Mouse (Mus musculus) T-helper 17 cell (primary cell): ENCODE measurements around the gene 1600002K03Rik.
"Not testable (repeated sequence)": the region's sequence is repeated elsewhere in the genome, so short reads cannot be mapped to it uniquely, and the experiment has no call there.

ENCODE experiments used
- in situ Hi-C, 2 experiments: fragments of 300-600 bp; cut with MboI, MseI; formaldehyde crosslinking; loops; 1 replicate in 1 of 2; 2 replicates in 1 of 2; pipeline ENCODE4 v1.15.1; 2025; ENCODE audit warnings: high pct_unique_total_duplicates in 2 of 2

The 1600002K03Rik gene

DNA sequence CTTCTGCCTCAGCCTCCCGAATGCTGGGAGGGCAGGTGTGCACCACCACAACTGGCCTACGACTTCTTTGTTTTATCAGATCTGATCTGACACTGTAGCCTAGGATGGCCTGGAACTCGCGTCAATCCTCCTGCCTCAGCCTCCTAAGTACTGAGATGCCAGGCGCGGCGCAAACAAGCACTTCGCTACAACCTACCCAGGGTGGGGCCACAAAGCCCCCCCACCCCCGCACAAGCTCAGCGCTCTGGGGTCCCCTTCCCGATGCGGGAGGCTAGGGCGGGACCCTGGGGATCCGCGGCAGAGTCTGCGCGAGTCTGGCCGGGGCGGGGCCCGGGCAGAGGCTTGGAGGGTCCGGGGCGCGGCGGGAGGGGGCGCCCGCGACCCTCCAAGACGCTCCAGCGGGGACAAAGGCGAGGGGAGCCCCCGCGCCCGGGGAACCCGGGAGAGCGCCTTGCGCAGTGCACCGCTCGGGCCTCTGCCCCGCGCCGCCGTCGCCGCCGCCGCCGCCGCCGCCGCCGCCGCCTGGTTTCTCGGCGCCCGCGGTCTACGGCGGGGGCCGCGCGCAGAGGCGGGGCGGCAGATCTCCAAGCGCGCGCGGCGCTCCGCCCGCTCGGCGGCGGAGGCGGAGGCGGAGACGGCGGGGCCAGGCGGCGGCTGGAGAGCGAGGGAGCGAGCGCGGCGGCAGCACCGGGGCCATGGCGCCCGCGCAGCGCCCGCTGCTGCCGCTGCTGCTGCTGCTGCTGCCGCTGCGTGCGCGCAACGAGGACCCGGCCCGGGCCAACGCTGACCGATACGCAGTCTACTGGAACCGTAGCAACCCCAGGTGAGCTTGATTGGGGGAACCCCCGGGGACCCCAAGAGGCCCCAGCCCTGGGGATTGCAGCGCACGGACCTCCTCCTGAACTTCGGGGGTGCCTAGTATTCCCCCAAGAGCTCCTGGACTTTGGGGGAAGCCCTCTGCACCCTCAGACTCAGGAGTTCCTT is 6.6 kb downstream of the 1600002K03Rik start, which contains the start of gene Efna2:
Gene Efna2, plus strand, starts transcription at position 415 of the 984 bp plus-strand sequence.
- in situ Hi-C loops = loop anchor here (5.0 kb wide), 1 partner anchor 68 kb away; the partner anchor contains the start of gene Ndufs7 (in 2 of the 2)

DNA sequence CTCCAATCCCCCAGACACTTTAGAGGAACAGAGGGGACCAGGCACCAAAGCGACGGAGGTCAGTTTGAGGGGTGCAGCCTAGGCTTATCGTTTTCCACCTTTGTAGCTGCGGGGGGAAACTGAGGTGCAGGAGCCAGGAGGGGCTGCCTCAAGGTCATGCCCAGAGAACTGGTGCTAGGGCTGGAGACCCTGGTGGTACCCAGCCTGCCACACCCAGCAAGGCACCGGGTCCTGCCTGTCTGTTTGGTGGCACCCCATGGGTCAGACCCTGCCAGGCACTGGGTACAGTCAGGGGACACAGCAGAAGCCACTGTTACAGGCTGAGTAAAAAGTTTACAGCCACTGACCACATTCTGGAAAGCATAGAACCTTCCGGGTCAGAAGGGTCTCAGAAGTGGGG is 7.5 kb downstream of the 1600002K03Rik start:
- in situ Hi-C loops = no loop called here

DNA sequence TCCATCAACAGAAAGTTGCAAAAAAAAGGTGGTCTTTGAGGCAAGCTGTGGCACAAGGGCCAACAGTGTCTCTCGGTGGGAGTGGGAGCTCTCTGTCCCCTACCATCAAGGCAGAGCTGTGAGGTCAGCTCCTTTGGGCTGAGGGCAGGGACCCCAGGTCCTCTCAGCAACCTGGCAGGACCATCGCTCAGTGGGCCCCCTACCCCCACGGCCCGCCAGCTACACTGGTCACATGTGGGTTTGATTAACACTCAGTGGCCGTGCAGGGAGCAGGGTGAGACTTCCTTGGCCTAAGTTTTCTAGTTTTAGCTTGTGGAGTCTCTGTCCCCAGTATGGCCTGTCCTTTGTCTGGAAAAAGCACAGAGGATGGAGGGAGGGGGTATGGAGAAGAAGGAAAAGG is 8.1 kb downstream of the 1600002K03Rik start:
- in situ Hi-C loops = no loop called here

DNA sequence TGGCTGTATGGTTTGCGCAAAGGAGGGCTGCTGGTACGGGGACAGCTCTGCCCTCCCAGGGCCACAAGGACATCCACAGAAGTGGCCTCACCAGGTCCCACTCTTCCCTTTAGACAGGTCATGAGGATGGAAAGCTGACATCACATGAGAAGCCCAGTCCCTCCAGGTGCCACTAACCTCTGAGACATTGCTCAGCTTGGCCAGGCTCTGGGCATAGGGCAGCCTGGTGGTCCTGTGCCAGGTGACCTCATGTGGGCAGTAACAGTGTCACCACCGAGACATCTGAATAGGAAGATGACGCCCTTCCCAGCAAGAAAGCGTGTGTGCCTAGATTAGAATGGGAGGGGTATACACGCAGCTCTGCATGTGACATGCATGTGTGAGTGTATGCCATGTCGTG is 9.8 kb downstream of the 1600002K03Rik start:
- in situ Hi-C loops = no loop called here

DNA sequence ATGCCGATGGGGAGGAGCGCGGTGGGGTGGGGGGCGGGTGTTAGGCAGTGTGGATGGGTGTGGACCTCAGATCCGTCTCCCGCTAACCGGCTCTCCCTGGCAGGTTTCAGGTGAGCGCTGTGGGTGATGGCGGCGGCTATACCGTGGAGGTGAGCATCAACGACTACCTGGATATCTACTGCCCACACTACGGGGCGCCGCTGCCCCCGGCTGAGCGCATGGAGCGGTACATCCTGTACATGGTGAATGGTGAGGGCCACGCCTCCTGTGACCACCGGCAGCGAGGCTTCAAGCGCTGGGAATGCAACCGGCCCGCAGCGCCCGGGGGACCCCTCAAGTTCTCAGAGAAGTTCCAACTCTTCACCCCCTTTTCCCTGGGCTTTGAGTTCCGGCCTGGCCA is 13.9 kb downstream of the 1600002K03Rik start:
- in situ Hi-C loops = no loop called here

DNA sequence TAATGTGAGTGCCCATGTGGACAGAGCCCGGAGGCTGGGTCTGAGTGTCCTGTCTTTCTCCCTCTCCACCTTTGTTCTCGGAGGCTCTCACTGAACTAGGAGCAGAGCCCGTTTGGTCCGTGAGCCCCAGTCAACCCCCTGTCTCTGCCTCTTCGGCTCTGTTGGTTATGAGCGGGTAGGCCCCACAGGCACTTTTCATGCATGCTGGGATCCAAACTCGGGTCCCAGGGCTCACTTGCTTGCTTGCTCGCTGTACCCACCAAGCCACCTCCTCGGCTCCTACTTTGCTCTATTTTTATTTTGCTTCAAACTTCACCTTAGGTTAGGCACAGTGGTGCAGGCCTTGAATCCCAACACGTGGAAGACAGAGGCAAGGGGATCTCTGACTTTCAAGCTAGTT is 15.0 kb downstream of the 1600002K03Rik start:
- in situ Hi-C loops = no loop called here

DNA sequence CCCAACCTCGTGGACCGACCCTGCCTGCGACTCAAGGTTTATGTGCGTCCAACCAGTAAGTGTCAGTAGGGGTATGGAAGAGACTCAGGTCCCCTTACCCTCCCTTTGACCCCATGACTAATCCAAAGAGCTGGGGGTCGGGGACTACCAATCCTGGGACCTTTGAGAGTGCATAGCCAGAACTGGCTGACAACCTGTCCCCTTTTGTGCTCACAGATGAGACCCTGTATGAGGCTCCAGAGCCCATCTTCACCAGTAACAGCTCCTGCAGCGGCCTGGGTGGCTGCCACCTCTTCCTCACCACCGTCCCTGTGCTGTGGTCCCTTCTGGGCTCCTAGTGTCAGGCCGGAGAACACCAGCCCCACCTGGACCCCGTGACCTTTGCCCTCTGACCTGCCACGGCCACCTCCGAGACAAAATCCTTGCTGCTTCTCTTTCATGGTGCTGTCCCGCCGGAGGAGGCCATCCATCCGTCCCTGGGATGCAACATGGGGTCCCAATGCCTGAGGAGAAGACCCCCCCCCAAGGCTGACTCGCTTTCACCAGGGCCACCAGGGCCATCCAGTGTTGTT is 15.8 kb downstream of the 1600002K03Rik start:
- in situ Hi-C loops = no loop called here

DNA sequence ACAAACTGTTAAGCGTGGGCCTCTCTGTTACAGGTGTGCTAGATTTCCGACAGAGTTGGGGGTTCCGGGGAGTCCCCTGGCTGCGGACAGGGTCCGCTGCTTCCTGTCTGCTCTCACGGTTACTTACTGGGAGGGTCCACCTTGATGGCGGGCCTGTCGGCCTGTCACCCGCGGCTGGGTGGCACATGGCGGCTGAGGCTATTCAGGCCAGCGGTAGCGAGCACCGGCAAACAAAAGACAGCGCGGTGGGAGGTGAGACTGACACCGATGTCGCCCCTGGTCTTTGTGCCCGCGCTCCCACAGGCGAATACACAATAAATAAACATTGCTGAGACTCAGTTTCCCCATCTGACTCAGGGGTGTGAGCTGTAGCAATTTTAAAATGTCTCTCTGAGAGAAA is 17.3 kb downstream of the 1600002K03Rik start:
- in situ Hi-C loops = no loop called here

DNA sequence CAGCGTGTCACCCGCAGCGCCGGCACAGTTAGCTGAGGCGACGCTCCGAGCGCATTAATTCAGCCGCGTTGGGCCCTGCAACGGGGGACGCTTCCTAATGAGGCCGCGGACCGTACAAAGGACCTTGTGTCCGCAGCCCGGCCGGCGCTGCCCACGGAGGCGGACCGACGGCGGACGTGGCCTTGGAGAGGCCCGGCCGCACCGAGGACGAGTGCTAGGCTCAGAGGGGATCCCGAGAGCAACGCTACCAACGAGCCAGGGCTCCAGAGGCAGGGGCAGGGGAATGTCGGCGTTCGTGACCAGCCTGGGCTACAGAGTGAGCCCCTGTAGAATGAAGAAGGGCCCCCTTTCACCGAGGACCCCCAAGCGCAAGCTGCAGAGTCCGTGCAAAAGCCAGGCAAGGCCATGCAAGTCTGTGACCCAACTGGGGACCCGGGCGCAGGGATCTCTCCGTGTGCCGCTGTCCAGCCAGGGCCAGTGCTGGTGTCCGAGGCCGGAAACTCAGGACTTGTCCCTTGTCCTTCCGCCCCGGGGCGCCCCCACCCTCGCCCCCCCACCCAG is 17.8 kb downstream of the 1600002K03Rik start:
- in situ Hi-C loops = no loop called here

DNA sequence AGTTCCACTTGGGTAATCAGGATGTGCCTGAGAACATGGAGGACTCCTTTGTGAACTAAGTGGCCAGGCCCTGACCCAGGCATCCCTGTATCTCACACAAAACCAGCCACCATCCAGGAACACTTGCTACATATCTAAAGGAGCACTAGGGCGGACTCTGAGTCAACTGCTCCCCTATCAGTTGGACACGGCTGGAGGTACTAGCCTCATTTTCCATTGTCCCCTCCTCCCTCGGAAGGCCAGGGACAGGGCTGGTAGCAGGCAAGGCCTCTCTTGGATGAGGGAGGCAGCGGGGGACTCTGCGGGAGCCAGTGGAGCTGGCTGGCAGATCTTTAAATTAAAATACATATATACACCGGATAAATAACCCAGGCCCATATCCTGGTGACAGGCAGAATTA is 21.2 kb downstream of the 1600002K03Rik start:
- in situ Hi-C loops = no loop called here

DNA sequence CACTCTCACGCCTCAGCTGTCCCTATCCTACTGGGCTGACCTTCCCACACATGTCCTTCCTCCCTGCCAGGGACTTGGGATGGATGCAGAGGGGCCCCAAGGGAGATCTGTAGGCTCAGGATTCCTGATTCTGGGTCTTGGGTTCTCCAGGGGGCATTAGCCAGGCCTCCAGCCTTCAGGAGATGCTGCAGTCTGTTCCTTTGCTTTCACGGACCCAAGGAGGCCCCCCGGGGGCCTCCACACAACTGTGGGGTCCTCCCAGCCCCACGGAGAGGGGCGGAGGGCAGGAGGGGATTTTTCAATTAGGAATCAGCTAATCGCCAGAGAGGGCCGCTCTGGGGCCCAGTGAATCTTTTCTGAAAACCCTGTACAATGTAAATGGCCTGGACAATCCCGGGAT is 21.7 kb downstream of the 1600002K03Rik start:
- in situ Hi-C loops = no loop called here

DNA sequence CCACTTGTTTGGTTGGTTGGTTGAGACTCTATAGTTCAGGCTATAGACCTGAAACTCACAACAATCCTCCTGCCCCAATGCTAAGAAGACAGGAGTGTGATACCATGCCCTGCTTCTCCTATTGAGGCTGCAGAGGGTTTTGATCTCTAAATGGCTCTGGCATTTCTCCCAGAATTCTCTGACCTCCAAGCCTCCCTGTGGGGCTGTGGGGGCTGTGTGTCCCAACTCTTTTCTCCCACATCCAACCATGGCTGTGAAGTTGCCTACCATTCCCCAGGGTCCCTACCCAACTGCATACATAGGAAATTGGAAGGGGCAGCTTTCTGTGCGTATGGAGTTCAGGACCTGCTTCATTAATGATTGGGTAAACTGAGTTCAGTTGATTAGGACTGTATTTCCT is 23.4 kb downstream of the 1600002K03Rik start:
- in situ Hi-C loops = no loop called here

DNA sequence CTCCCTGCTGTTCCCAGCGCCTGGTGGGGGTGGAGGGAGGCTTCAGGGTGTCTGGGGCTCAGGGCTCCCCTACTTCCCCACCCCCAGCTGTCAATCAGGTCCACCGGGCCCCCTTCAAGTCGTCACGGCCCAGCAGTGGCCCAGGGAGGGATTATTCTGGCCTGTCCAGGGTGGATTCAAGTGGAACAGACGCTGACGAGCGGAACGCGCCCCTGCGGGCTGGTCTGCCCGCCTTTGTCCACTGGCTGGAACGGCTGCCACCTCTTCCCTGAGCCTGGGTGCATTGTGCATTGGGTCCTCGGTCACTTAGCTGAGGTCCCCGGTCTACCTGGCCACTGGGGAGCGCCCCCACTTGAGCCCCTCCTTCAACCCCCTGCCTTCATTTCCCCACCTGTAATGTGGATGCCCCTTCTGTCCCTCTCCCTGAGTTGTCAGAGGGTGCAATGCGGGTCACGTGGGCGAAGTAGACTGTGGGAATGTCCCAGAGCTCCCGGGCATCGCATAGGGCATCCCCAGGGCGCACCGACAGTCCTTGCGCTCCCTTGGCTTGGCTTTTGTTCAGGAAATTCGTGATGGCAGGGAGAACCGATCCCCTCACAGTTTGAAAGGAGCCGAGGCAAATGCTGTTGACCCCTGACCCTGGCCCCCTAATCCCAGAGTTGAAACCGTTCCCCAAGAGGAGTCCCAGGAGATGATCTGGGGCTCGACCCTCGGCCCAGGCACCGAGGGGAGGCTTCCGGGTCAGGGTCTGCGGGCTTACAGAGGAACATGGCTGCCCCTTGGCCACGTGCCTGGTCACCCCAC is 24.2 kb downstream of the 1600002K03Rik start:
- in situ Hi-C loops = no loop called here

DNA sequence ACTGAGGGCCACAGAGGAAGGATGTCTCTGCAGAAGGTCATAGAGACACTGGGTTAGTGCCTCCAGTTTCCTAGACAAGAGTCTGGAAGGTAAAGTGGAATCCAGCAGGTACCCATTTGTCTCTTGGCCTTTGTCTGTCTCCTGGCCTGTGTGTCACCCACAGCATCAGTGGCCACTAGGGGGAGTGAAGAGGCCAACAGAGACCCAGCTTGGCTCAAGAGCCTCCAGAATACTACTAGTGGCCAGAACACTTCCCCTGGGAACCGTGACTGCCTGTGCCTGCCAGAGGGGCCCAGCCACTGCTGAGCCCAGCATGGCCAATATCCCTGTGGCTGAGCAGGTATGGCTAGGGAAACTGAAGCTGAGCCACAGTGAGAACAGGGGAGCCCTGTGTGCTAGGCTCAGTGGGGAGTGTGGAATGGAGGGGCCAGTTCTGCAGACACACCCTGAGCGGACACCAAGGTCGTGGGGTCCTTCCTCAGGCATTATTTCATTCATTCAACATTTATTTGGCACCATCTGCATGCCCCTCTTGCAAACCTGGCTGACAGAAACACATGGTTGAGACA is 26.8 kb downstream of the 1600002K03Rik start:
- in situ Hi-C loops = no loop called here

DNA sequence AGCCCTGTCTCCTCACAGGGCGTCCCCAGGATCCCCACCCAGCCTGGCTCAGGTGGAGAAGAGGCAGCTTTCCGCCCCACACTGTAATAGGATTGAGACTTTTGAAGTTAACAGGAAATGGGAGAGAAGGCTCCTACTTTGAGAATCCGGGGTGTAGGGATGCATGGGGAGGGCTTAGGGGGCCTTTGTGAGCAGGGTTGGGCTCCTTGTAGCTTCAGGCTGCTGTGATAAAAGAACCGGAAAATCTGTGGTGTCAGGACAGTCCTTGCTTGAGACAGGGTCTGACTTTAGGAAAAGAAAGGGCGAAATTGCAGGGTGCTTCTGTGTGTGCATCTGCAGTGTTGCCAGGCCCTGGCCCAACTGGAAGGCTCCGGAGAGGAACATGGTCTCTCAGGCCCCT is 27.7 kb downstream of the 1600002K03Rik start:
- in situ Hi-C loops = no loop called here

DNA sequence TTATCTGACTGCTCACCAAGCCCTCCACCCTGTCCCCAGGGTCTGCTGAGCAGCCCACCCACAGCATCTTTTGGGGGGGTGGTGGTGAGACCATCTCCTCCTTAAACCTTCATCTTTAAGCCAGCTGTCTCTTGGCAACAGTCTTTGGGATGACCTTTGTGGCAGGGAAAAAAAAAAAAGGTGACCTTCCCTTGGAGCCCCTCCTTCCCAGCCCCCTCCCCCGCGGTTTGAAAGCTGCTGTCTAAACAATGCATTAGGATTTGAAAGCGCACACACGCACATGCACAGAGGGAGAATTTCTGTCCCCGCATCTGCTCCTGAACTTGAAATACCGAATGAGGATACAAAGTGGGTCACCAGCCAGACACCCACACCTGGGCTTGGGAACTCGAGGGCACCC is 31.3 kb downstream of the 1600002K03Rik start:
- in situ Hi-C loops = no loop called here

DNA sequence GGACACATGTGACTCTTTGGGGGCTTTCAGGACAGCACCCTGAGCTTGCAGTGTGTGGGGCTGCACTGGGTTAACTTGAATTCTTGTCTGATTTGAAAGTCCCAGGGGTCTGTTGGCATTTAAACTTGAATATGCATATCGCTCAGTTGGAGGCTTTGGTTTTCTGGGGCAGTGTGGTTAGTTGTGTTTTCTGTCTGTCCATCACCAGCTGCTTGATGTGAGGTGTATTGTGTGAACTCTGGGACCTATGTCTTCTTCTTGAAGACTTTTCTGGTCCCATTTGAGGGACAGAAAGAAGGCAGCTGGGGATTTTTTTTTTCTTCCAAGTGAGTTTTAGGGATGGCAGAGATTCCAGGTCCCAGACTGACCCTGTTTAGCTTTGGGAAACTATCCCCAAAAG is 34.5 kb downstream of the 1600002K03Rik start:
- in situ Hi-C loops = no loop called here

DNA sequence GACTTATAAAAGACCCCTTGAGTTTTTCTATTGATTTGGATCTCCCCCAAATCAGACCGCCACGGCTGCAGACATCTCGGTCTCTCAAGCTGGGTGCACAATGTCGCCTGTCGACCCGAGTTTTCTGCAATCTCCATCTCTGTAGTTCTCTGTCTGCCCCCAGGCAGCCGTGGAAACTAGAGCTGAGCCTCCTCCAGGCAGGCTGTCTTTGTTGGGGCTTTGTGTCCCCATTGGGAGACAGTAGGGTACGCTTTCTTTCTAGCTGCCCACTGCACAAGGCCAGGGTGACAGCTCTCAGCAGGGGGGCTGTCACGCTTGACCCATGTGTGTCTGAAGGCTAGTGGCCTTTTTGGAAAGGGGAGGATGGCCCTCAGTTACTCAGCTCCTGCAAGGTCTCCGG is 34.9 kb downstream of the 1600002K03Rik start:
- in situ Hi-C loops = no loop called here

DNA sequence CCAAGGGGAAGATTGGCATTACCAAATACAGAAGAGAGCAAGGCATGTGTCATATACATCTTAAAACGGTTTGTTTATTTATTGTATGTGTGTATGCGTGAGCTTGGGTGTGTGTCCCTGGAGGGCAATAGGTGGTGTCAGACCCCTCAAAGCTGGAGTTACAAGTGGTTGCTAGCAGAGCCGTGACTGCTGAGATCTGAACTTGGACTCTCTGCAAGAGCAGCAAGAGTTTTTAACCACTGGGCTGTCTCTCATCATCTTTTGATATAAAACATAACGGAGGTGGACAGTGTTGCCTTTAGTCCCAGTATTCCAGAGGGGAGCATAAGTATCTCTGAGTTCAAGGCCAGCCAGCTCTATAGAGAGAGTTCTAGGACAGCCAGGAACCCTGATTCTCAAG is 35.5 kb downstream of the 1600002K03Rik start:
- in situ Hi-C loops = no loop called here

DNA sequence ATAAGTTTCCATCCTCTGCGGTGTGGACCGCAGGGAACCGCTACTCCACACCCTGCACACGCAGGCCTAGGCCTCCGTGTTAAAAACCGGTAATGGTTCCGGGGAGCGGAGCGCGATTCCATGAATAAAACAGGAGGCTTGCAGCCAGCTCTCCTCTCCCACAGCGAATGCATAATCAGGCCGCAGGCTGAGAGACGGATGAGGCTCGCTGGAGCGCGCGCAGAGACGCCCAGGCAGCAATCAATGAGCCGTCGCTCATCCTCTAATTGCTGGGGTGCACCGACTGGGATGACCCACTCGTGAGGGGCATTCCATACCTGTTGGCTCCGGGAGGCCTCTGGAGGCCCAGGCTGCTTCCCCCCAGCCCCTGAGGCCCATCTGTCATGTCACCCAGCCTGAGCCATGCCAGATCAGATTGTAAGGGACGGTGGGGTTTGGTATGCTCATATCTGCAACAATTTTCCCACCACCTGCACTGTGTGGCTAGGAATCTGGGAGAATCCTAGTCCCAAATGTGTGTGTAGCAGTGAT is 36.2 kb downstream of the 1600002K03Rik start:
- in situ Hi-C loops = no loop called here

DNA sequence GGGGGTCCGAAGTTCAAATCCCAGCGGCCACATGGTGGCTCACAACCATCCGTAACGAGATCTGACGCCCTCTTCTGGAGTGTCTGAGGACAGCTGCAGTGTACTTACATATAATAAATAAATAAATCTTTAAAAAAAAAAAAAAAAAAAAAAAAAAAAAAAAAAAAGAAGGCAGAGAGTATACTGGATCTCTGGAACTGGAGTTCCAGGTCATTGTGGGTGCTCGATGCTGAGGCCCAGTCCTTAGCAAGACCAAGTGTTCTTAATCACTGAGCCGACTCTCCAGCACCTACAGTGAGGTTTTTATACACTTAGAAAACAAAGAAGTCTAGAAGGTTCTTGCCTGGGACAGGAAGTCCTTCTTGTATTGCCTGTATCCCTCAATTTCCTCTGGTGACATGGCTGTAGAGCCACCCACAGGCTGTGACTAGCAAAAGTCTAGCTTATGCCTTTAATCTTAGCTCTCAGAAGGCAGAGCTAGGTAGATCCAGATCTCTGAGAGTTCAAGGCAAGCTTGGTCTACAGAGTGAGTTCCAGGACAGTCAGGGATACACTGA is 38.9 kb downstream of the 1600002K03Rik start:
- in situ Hi-C loops = not testable (repeated sequence)
